Mouse (Mus musculus): ENCODE measurements around the gene Stx12. TPM values are rescaled to one million over a fixed set of nuclear protein-coding genes. Genes with fewer than 3 reads are reported as not detected.

Gene Stx12
- polyA plus RNA-seq, 1 experiment from 2014 or later: 66.0 TPM

DNA sequence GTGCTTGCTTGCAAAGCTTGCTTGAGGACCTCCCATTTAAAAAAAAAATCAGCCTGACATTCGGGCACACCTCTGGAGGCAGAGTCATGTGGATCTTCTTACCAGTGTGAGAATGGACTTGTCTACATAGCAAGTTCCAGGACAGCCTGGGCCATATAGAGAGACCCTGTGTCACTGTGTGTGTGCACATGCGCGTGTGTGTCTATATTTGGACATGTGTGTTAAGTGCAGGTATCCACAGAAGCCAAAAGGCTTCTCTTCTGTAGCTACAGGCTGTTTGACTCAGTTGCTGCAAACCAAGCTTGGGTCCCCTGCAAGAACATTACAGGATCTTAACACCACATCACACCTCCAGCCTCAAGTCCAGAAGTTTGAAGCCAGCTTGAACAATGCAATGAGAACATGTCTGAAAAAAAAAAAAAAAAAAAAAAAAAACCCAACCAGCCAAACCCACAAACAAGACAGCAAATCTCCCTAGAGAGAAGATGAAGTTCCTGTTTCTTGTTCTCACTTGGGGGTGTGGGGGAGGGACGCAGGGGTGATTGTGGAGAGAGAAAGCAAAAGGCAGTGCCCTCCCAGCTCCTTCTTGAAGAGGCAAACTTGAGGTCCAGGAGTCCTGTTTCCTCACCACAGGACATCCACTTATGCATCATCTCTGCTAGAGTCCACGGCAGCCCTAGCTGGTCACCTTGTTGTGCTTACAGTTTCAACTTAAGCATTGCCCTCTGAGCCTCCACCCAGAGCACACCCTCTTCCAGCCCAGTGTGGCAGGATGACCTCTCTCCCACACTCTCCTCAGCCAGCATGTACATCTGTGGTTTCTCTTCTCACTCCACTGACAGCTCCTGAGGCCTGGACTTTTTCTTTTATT lies 76.3 kb downstream of the Stx12 start:
- Histone ChIP-seq H3K4me1 (ENCODE audit: control insufficient read depth, insufficient read depth, low read length) (0 out of 2 replicates have a peak, but pooled peaks cover 3% of the 10 kb centered on the region), H3K27ac (ENCODE audit: low read length) (peak overlapping the region; percentile 61; the same call in 1 of the 2 replicates), H3K4me3 (ENCODE audit: low read depth, low read length) (no peak overlapping the region), H3K27me3 (ENCODE audit: control insufficient read depth, insufficient read depth, low read length) (no peaks in the 10 kb centered on the region), H3K36me3 (ENCODE audit: control insufficient read depth, insufficient read depth, low read length) (no peaks in the 10 kb centered on the region), H3K9me3 (ENCODE audit: control insufficient read depth, low read depth, low read length) (peaks cover 8% of the 10 kb centered on the region; the same call in 1 of the 2 replicates), H3K9ac (replicated peaks; ENCODE audit: low read depth, low read length) (no peak overlapping the region), H3K4me2 (replicated peaks; ENCODE audit: low read depth, low read length) (no peak overlapping the region)
- WGBS: 58% methylated on average over 5 of the region's 5 CpGs
- ATAC-seq (ENCODE audit: insufficient number of reproducible peaks, insufficient read depth, low FRiP score, low read depth): peak; percentile 37; the same call in 1 of the 2 replicates

DNA sequence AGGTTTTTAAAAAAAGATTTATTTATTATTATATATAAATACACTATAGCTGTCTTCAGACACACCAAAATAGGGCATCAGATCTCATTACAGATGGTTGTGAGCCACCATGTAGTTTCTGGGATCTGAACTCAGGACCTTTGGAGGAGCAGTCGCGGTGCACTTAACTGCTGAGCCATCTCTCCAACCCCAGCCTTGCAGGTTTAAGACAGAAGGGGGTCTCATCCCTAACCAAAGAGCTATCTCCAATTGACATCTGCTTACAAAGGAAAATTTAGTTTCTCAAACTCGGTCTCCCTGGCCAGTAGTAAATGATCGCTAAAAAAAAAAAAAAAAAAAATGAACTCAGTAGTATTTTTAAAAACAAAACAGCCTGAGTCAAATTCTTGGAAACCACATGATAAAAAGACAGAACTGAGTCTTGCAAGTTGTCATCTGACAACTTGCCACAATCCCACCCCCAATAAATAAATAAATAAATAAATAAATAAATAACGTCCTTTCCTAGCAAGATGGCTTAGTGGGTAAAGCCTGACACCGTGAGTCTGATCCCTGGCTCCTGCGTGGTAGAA lies 77.6 kb downstream of the Stx12 start:
- Histone ChIP-seq H3K27me3 (ENCODE audit: control insufficient read depth, insufficient read depth, low read length) (no peaks in the 10 kb centered on the region), H3K9me3 (ENCODE audit: control insufficient read depth, low read depth, low read length) (peaks cover 8% of the 10 kb centered on the region; the same call in 1 of the 2 replicates), H3K9ac (replicated peaks; ENCODE audit: low read depth, low read length) (no peak overlapping the region), H3K36me3 (ENCODE audit: control insufficient read depth, insufficient read depth, low read length) (no peaks in the 10 kb centered on the region), H3K27ac (ENCODE audit: low read length) (no peak overlapping the region), H3K4me3 (ENCODE audit: low read depth, low read length) (no peak overlapping the region), H3K4me2 (replicated peaks; ENCODE audit: low read depth, low read length) (no peak overlapping the region), H3K4me1 (ENCODE audit: control insufficient read depth, insufficient read depth, low read length) (0 out of 2 replicates have a peak, but pooled peaks cover 3% of the 10 kb centered on the region)
- 78% methylated on average over 7 of the region's 7 CpGs for WGBS
- no peak for ATAC-seq (ENCODE audit: insufficient number of reproducible peaks, insufficient read depth, low FRiP score, low read depth)

DNA sequence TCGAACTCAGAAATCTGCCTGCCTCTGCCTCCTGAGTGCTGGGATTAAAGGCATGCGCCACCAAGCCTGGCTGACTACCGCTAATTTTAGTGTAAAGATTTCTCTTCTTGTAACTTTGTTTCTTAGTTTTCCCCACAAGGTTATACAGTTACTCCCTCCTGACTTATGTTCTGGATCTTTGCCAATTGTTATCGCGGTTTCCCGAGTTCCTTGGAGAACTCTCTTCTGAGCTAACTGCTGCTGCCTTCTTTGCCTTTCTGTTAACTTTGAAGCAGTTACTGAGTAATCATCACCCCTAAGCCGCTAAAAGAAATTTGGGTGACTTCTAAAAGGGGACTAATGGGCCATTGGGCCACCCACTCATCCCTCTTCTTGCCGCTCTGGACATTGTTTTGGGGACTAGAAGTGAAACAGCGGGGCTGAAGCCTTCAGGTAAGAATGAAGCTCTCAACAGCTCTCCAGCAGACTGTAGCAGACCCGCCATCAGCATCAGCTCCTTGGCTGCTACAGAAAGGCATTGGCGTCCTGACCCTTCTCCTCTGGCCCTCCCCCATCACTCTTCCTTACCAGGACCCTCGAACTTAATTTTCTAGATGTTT lies 78.6 kb downstream of the Stx12 start:
- H3K9ac ChIP-seq (replicated peaks; ENCODE audit: low read depth, low read length): no peak overlapping the region
- H3K27ac ChIP-seq (ENCODE audit: low read length): no peak overlapping the region
- H3K9me3 ChIP-seq (ENCODE audit: control insufficient read depth, low read depth, low read length): peaks cover 4% of the 10 kb centered on the region; the same call in 1 of the 2 replicates
- H3K4me3 ChIP-seq (ENCODE audit: low read depth, low read length): no peak overlapping the region
- H3K4me2 ChIP-seq (replicated peaks; ENCODE audit: low read depth, low read length): no peak overlapping the region
- 76% methylated on average over 12 of the region's 12 CpGs for WGBS
- ATAC-seq (ENCODE audit: insufficient number of reproducible peaks, insufficient read depth, low FRiP score, low read depth): no peak
- H3K36me3 ChIP-seq (ENCODE audit: control insufficient read depth, insufficient read depth, low read length): no peaks in the 10 kb centered on the region
- H3K27me3 ChIP-seq (ENCODE audit: control insufficient read depth, insufficient read depth, low read length): no peaks in the 10 kb centered on the region
- H3K4me1 ChIP-seq (ENCODE audit: control insufficient read depth, insufficient read depth, low read length): 0 out of 2 replicates have a peak, but pooled peaks cover 3% of the 10 kb centered on the region

DNA sequence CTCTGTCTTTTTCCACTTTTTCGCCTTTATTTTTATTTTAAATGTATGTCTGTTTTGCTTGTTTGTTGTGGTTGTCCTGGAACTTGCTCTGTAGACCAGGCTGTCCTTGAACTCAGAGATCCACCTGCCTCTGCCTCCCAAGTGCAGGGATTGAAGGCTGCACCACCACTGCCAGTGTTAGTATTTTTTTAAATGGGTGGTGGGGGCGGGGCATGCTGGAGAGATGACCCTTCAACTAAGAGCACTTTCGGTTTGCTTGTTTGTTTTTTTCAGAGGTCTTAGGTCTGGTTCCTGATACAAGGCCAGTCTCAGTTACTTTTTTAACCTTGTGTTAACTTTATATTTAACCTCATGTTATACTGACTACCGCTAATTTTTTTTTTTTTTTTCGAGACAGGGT lies 79.2 kb downstream of the Stx12 start:
- Histone ChIP-seq H3K9ac (replicated peaks; ENCODE audit: low read depth, low read length) (no peak overlapping the region), H3K4me3 (ENCODE audit: low read depth, low read length) (no peak overlapping the region), H3K9me3 (ENCODE audit: control insufficient read depth, low read depth, low read length) (no peaks in the 10 kb centered on the region), H3K27ac (ENCODE audit: low read length) (no peak overlapping the region), H3K4me2 (replicated peaks; ENCODE audit: low read depth, low read length) (no peak overlapping the region), H3K27me3 (ENCODE audit: control insufficient read depth, insufficient read depth, low read length) (no peaks in the 10 kb centered on the region), H3K36me3 (ENCODE audit: control insufficient read depth, insufficient read depth, low read length) (no peaks in the 10 kb centered on the region), H3K4me1 (ENCODE audit: control insufficient read depth, insufficient read depth, low read length) (0 out of 2 replicates have a peak, but pooled peaks cover 3% of the 10 kb centered on the region)
- 73% methylated on average over 5 of the region's 5 CpGs for WGBS
- no peak for ATAC-seq (ENCODE audit: insufficient number of reproducible peaks, insufficient read depth, low FRiP score, low read depth)

DNA sequence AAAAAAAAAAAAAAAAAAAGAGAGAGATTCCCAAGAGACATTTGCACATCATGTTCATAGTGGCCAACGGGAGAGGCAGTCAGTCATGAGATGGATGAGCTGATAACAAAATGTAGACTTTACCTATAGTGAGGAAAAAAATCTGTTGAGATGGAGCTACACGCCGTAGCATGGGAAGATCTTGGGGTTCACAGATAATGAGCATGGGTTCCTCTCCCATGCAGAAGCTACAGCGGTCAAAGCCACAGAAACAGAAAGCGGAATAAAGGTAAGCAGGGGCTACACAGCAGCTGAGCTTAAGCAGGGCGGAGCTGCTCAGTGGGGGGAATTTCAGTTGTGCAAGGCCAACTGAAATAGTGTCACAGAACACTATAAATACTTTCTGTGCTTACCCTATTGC lies 80.0 kb downstream of the Stx12 start:
- WGBS: 85% methylated on average over 6 of the region's 6 CpGs
- no peak for ATAC-seq (ENCODE audit: insufficient number of reproducible peaks, insufficient read depth, low FRiP score, low read depth)
- no peaks in the 10 kb centered on the region for H3K27me3 ChIP-seq (ENCODE audit: control insufficient read depth, insufficient read depth, low read length)
- H3K4me3 ChIP-seq (ENCODE audit: low read depth, low read length): no peak overlapping the region
- H3K27ac ChIP-seq (ENCODE audit: low read length): no peak overlapping the region
- 0 out of 2 replicates have a peak, but pooled peaks cover 1% of the 10 kb centered on the region for H3K4me1 ChIP-seq (ENCODE audit: control insufficient read depth, insufficient read depth, low read length)
- no peak overlapping the region for H3K9ac ChIP-seq (replicated peaks; ENCODE audit: low read depth, low read length)
- H3K9me3 ChIP-seq (ENCODE audit: control insufficient read depth, low read depth, low read length): no peaks in the 10 kb centered on the region
- no peak overlapping the region for H3K4me2 ChIP-seq (replicated peaks; ENCODE audit: low read depth, low read length)
- no peaks in the 10 kb centered on the region for H3K36me3 ChIP-seq (ENCODE audit: control insufficient read depth, insufficient read depth, low read length)

DNA sequence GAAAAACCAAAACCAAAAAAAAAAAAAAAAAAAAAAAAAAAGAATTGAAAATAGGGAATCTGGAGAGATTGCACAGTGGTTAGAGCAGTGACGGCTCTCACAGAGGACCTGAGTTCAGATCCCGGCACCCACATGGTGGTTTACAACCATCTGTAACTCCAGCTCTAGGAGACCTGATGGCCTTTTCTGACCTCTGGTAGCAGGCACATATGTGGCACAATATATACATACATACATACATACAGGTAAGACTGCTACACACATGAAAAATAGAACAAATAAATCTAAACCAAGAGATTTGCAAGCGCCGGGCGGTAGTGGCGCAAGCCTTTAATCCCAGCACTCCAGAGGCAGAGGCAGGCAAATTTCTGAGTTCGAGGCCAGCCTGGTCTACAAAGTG lies 80.4 kb downstream of the Stx12 start:
- no peaks in the 10 kb centered on the region for H3K4me1 ChIP-seq (ENCODE audit: control insufficient read depth, insufficient read depth, low read length)
- 95% methylated on average over 7 of the region's 7 CpGs for WGBS
- no peaks in the 10 kb centered on the region for H3K9me3 ChIP-seq (ENCODE audit: control insufficient read depth, low read depth, low read length)
- H3K4me3 ChIP-seq (ENCODE audit: low read depth, low read length): no peak overlapping the region
- no peak overlapping the region for H3K9ac ChIP-seq (replicated peaks; ENCODE audit: low read depth, low read length)
- H3K4me2 ChIP-seq (replicated peaks; ENCODE audit: low read depth, low read length): no peak overlapping the region
- H3K27ac ChIP-seq (ENCODE audit: low read length): no peak overlapping the region
- no peaks in the 10 kb centered on the region for H3K27me3 ChIP-seq (ENCODE audit: control insufficient read depth, insufficient read depth, low read length)
- no peak for ATAC-seq (ENCODE audit: insufficient number of reproducible peaks, insufficient read depth, low FRiP score, low read depth)
- no peaks in the 10 kb centered on the region for H3K36me3 ChIP-seq (ENCODE audit: control insufficient read depth, insufficient read depth, low read length)

Other genes starting within 250 kb of the Stx12 start
- 30.4 and 32.3 TPM in 2 replicates for gene Eya3, start 245.5 kb downstream of the Stx12 start, polyA plus RNA-seq (2014; fragmentation: Nextera tagmentation; extraction: Ambion mirVana)
- 4.1 and 6.3 TPM in 2 replicates for gene Xkr8, start 152.0 kb downstream of the Stx12 start, polyA plus RNA-seq (2014; fragmentation: Nextera tagmentation; extraction: Ambion mirVana)
- gene Smpdl3b, start 127.3 kb downstream of the Stx12 start, polyA plus RNA-seq (2014; fragmentation: Nextera tagmentation; extraction: Ambion mirVana): 5.0 and 6.2 TPM in 2 replicates
- 102 and 105 TPM in 2 replicates for gene Rpa2, start 116.2 kb downstream of the Stx12 start, polyA plus RNA-seq (2014; fragmentation: Nextera tagmentation; extraction: Ambion mirVana)
- gene Themis2, start 88.1 kb downstream of the Stx12 start, polyA plus RNA-seq (2014; fragmentation: Nextera tagmentation; extraction: Ambion mirVana): 1.1 and 1.9 TPM in 2 replicates
- gene Ppp1r8, start 41.3 kb downstream of the Stx12 start, polyA plus RNA-seq (2014; fragmentation: Nextera tagmentation; extraction: Ambion mirVana): 55.9 and 57.9 TPM in 2 replicates
- 45.7 and 47.0 TPM in 2 replicates for gene Fam76a, start 38.0 kb upstream of the Stx12 start, polyA plus RNA-seq (2014; fragmentation: Nextera tagmentation; extraction: Ambion mirVana)
- gene Fgr, start 89.6 kb upstream of the Stx12 start, polyA plus RNA-seq (2014; fragmentation: Nextera tagmentation; extraction: Ambion mirVana): 0.13 and 0.19 TPM in 2 replicates
- gene Ahdc1, start 126.8 kb upstream of the Stx12 start, polyA plus RNA-seq (2014; fragmentation: Nextera tagmentation; extraction: Ambion mirVana): 10.3 and 10.7 TPM in 2 replicates
- 120 and 124 TPM in 2 replicates for gene Wasf2, start 246.0 kb upstream of the Stx12 start, polyA plus RNA-seq (2014; fragmentation: Nextera tagmentation; extraction: Ambion mirVana)

Data from stomach, embryonic 14.5 days (tissue).